Mouse (Mus musculus) left cerebral cortex, postnatal 10 days (tissue): ENCODE results near the gene Pradc1. TPM values are rescaled to one million over a fixed set of nuclear protein-coding genes. Genes with fewer than 3 reads are reported as not detected.
"Not testable (repeated sequence)": the region's sequence is repeated elsewhere in the genome, so short reads cannot be mapped to it uniquely, and the experiment has no call there.

Experiments
- DNase-seq, 2 experiments: peaks; one replicate each; pipeline ENCODE4 v3.0.0; 2021 to 2022; ENCODE audit warnings: low spot score in 2 of 2, mixed read lengths in 1 of 2; ENCODE audit errors: extremely low spot score in 1 of 2
- intact Hi-C: fragments of 180-260 bp; cut with DNase I; formaldehyde crosslinking; loops from one replicate; pipeline ENCODE4 v1.15.1; 2025
- total RNA-seq, 2 experiments: library from RNA; stranded (reverse); gene quantifications; 2 replicates each; pipeline ENCODE4 v1.2.3; 2021

Gene Pradc1
- total RNA-seq, 2 experiments from 2014 or later: 20.4 to 22.1 TPM

DNA sequence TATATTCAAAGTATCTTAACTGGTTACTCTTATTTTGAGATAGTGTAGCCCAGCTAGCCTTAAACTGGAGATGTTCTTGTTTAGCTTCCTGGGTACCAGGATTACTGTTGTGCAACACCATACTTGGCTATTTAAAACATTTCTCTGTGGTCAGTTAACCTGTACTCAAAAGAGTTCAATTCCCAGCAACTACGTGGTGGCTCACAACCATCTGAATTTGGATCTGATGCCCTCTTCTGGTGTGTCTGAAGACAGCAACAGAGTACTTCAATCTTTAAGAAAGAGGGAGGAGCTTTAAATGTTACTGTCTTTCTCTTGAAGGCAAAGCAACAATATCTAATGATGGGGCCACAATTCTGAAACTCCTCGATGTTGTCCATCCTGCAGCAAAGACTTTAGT, 7.9 kb upstream of the Pradc1 start:
- no peak for DNase-seq
- intact Hi-C loops: no loop called here

DNA sequence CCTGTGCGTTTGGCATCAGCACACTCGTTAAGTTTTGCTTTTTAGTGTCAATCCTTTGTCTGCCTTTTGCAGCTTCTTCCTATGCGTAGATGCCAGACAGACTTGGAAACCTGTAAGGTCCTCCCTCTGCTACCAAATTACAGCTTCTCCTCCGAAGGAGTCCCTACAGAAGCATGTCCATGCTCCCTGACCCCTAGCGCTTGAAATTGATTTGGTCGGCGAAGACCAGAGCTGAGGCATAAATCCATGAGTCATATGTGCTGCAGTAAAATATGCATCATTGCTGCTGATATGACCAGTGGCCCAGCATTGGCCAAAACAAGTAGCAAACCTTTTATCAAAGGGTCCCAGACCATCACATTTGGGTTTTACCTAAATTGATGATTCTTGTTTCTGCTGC, 1.0 kb upstream of the Pradc1 start:
- DNase-seq: no peak
- intact Hi-C loops: no loop called here

DNA sequence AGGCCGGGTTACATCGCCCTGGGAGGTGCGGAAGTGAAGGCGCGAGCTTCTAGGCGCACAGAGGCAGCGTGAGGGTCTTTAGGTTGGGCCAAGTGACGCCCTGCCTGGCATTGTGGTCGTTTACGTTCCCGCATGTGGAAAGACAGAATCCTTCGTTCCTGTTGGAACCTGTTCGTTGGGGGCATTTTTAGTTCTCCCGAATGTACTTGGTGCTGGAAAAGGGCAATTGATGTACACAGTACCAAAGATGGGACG, 568 bp upstream of the Pradc1 start:
- intact Hi-C loops: no loop called here
- no peak for DNase-seq

DNA sequence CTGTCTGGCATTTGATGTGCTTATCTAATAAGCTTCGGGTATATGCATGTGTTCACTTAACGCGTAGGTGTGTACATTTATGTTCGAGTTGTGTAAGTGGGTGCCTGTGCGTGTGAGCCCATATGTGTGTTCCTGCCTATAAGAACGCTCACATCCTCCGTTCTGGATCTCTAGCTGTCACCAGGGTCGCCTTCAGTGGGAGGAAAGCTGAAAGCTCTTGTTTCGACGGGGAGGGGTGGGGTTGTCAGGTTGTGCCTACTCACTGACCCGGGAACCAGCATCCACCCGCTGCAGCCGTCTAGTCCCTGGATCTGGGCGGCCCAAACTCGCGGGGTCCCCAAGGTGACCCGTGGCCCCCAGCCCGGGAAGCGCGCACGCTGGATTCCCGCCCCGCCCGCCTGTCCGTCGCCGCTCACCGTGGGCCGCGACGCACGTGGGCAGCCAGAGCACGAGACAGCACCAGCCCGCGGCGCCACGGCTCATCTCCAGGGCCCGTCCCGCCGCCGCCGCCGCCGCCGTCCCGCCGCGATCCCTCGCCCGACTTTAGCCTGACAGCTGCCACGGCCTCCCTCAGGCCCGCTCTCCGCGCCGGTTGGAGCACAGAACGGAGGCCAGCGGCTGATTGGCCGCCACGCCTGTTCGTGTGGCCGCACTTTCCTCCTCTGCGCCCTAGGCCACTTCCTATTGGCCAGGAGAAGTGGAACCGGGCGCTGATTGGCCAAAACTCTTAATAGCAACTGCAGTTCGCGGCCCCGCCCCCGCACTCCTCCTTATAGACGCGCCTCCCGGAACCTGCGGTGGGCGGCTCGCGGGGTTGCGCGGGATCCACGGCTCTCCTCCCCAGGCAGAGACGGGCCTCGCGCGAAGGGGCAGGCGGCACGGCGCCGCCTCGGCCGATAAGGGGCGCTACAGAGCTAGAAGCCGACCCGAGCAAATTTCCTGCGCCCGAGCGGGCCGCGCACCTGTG, 790 bp downstream of the Pradc1 start, which contains the start of gene Cct7:
Gene Cct7, plus strand, starts transcription at position 818 of the 967 bp plus-strand sequence.
- peak; percentile 99 to 100 for DNase-seq
- intact Hi-C loops: no loop called here

DNA sequence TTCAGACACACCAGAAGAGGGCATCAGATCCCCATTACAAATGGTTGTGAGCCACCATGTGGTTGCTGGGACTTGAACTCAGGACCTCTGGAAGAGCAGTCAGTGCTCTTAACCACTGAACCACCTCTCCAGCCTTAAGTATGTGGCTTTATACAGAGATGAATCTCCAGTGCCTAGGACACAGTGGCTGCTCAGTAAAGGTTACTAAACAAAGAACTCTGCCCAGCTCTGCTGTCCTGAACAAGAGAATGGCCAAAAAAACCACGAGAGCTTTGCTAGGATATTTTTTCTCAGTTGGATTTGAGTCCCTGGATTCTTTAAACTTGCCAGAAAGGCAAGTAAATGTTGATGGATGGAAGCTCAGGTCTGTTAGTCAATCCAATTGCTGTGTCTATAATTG, 1.6 kb downstream of the Pradc1 start:
- DNase-seq, intact Hi-C loops: not testable (repeated sequence)

DNA sequence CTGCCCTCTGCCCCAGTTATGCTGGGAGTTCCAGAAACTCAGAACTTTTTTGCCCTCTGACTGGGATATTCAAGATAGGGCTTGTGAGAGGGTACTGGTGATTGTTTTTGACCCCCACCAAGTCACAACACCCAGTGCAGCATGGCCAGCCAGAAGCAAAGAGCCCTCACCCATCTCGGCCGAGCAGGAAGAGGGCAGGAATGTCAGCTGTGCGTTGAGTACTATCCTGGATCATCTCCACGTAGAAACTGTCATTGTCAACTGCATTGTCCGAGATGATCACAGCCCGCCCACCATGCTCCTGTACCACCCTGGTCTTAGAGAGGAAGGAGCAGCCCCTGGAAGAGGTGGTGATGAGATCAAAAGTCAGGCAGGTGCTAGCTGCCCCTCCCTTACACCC, 4.4 kb downstream of the Pradc1 start:
- DNase-seq: no peak
- intact Hi-C loops: no loop called here

DNA sequence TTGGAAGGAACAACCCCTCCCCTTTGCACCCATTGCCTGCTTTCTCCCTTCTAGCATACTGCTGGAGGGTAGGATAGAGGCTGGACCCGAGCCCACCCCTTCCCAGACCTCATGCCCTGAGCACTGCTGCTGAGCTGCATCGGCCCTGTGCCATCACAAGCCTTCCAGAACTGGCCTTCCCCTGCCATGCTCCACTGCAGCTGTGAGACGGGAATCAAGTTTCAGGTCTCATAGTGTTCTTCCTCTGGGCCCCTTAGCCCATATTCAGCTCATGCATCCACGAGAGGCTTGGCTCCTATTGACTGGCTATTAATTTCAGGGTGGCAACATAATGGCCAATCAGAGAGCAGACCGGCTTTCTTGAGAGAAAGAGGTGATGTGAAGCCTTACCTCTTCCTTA, 6.5 kb downstream of the Pradc1 start:
- intact Hi-C loops: no loop called here
- no peak for DNase-seq

DNA sequence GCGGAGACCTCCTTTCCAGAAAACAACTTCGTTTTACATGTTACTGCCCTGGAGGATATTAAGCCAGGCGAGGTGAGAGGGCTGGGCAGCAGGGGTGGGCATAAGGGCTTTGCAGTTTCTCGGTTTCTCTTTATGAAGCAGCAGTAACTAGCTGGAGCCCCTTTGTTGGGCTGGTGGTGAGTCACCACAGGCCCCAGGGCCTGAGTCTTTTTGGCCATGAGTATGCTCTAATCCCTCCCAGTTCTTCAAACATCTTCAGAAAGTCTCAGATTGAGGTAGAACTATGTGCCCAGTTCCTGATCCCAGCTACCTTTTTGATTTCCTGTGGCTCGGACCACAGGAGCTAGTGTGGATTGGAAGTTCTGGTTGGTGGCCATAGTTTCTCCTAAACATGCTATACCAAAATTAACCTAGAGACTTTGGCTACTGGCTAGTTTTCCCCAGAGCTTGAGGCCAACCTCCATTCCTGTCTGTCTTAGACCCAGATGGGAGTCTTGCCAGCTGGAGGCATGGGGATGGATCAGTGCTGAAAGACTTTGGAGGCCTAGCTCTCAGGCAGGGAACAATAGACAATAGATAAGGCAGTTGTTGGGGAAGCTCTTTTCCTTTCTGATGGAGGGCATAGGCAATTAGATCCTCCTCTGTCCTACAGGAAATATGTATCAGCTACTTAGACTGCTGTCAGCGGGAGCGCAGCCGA, 7.4 kb downstream of the Pradc1 start:
- no peak for DNase-seq
- intact Hi-C loops: no loop called here

DNA sequence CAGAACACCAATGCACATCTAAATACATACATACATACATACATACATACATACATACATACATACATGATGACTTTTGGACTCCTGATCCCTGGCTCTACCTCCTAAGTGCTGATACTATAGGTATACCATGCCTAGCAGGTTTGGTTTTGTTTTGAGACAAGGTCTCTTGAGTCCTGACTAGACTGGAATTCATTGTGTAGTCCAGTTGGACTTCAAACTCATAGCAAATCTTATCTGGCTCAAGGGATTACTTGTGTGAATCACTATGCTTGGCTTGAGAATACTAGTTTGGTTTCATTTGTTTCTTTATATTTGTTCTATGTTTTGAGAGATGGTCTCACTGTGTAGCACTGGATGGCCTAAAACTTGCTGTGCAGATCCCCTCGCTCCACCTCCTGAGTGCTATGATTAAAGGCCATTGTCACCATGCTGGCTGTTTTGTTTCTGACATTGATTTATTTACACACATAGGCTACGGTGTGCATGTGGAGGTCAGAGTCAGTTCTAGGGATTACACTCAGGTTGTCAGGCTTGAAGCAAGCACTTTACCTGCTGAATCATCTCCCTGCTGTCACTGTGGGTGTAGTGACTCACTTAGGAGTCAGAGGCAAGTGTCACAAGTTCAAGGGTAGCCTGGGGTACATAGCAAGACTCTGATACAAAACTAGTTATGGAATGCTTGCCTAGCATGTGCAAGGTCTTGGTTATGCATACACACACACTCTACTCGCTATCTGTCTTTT, 8.1 kb downstream of the Pradc1 start:
- intact Hi-C loops: no loop called here
- no peak for DNase-seq

DNA sequence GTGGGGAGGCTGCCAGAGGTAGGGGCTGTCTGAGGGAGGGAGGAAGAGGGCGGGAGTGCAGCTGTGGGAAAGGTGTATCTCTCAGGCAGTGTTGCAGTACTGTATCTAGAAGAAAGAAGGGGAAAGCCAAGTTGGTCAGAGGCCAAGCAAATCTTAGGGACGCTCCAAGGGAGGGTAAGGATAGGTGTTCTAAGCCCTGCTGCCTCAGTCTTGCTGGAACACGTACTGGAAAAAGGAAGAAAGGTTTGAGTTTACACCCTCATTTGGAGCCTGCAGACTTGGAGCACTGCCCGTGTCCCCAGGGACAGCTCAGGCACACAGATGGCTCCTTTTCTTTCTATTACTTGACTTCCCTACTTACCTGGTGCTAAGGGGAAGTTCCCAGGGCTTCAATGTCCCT, 10.6 kb downstream of the Pradc1 start:
- no peak for DNase-seq
- intact Hi-C loops: no loop called here

DNA sequence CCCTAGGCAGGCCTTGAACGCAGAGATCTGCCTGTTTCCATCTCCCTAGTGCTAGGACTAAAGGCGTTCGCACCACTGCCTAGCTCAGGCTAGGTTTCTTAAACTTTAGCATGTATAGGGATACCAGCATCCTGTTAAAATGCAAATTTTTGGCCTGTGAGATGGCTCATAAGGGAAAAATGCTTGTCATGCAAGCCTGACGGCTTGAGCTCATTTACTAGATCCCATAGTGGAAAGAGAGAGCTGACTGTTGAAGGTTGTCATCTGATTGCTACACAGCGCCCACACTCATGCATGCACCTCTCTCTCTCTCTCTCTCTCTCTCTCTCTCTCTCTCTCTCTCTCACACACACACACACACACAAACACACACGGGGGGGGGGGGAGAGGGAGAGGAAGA, 15.1 kb downstream of the Pradc1 start:
- DNase-seq: no peak

DNA sequence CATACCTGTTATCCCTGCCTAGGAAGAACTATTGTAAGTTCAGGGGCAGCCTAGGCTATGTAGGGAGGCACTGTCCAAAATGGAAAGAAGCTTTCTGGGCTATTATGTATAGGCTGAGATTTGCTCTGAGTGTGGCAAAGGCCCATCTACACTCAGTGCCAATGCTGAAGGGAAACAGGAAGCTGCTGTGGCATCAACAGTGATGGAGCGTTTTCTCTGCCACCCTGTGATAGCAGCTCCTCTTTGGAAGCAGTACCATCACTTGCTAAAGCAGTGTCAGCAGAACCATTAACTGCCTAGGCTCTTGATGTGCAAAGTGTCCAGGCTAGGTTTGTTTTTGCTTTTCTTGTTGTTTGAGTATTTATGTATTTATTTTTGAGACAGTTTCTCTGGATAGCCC, 15.6 kb downstream of the Pradc1 start:
- intact Hi-C loops: no loop called here
- no peak for DNase-seq

More for the DNA sequence above, 15.1 kb downstream of the Pradc1 start:
- intact Hi-C loops: no loop called here

DNA sequence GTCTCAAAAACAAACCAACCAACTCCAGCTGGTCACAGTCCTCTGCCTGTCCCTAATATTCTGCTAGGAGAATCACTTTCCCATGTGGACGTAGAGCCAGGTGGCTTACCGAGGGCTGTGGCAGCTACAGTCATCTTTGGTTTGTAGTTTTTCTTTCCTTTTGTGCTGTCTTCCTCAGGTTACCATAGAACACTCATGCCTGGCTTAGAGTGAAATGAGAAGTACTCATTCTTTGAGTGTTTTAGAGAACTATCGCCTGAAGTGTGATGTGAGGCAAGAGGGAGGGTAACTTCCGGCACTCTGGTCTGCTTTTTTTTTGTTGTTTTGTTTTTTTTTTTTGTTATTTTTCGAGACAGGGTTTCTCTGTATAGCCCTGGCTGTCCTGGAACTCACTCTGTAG, 17.9 kb downstream of the Pradc1 start:
- intact Hi-C loops: no loop called here

DNA sequence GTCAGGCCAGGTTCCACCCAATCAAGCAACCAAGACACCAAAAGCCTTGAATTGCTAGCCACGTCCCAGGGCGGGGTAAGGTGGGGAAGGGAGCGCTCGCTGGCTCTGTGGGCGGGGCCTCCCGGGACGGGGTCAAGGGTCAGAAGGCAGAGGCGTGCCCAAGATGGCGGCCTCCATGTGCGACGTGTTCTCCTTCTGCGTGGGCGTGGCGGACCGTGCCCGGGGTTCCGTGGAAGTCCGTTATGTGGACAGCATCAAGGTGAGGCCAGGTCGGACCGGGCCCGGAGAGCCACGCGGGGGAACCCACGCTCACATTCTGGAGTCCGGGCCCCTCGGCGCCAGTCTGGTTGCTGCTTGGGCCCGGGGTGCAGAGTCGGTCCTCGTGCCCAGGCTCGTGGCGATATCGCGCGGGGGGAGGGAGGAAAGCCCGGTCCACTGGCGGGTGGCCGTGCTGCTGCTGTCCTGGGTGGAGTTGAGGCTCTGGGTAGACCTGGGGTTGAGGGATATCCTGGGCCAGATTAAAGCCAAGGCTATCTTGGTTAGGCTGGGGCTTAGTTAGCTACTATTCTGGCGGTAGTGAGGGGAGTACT, 19.8 kb downstream of the Pradc1 start, which contains the start of gene Smyd5:
Gene Smyd5, plus strand, starts transcription at position 148 of the 590 bp plus-strand sequence.
- DNase-seq: peak; percentile 69 to 91
- intact Hi-C loops: no loop called here

More for the DNA sequence above, 17.9 kb downstream of the Pradc1 start:
- no peak for DNase-seq

DNA sequence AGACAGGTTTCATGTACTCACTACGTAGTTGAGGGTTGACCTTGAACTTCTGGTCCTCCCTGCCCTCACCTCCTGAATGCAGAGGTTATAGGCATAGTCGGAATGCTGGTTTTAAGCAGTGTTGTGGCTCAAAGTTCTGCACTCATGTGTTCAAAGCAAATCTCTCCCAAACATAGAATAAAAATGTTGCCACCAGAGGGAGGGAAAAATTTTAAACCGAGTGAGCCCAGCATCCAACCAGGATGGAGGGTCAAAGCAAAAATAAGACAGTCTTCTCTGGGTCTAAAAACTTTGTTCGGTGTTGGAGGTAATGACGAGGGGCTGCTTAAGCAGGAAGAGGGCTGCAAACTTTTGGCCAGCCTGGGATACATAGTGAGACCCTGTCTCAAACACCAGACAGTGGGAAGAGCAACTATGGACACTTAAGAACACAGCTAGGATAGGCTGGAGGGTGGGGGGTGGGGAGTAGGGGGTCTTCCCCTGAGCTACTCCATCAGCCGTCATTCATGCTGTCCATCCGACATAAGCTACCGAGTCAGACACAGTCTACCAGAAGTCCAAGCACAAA, 20.4 kb downstream of the Pradc1 start:
- no peak for DNase-seq
- intact Hi-C loops: no loop called here

DNA sequence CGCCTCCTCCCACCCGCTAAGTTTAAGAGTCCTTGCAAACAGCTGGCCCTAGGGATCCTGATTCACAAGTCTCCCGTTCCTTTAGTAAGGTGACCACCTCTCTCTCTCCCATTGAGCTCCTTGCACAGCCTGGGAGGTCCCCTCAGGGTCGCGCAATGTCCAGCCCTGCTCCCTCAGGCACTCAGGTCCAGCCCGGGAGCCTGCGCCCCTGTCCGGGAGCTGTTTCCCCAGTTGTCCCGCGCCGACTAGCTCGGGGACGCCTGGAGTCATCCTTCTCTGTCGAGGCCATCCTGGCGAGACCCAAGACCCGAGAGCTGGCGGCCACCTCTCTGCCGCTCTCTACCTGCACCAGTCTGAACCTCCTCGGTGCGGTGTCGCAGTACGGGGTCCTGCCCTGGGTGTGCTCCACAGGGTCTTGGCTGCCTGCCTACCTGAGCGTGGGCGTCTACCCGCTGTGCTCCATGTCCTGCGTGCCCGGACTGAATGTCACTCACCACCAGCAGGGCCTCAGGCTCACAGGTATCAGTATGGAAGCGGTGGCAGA, 27.9 kb downstream of the Pradc1 start, which contains the start of gene Noto:
Gene Noto, plus strand, starts transcription at position 51 of the 544 bp plus-strand sequence.
- intact Hi-C loops: no loop called here
- peak in 1 of 2 experiments; percentile 45 for DNase-seq

DNA sequence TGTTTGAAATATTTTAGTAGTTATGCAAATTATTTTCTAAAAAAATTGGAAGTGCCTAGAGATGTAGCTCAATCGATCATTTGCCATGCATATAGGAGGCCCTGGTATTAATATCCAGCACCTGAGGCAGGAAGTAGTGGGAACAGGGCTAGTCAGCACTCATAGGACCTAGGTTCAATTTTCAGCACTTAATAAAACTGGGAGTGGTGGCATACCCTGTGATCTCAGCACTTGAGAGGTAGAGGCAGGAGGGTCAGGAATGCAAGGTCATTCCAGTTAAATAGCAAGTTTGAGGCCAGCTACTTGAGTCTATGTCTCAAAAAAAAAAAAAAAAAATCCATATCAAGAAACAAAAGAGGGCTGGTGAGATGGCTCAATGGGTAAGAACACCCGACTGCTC, 32.6 kb downstream of the Pradc1 start:
- no peak for DNase-seq
- intact Hi-C loops: no loop called here

DNA sequence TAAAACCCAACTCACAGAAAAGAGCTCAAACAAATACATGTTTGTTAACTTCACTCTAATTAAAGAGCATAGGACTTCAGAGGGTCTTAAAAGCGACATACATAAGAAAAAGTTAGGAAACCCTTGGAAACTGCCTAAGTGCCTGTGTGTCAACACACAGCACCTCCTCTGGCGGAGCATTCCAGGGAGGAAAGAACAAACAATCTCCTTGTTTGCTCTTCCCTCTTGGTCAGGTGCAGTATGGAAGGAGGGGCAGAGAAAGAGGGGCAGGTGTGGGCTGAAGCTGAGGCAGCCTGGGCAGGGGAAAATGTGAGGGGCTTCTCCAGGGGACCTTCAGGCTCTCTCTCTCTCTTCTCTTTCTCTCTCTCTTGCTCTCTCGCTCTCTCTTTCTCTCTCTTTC, 35.9 kb downstream of the Pradc1 start:
- intact Hi-C loops: no loop called here
- no peak for DNase-seq
